Mouse (Mus musculus): ENCODE data around the gene Os9.

DNA sequence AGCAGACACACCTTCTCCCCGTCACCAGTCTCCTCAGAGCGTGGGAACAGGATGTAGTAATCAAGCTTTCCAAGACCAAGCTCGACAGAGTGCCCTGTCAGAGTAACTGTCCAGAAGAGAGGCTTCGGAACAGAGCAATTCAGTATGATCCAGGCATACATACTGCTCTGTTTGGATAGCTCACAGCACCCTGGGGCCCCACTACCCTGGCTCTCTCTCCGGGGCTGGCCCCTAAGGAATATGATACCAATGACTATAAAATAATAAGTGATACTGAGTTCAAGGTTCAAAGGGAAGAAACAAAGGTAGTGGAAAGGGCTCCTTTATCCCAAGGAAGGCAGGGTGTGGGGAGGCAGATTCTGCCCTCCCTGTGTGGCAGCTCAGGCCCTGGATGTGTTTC, 11.5 kb upstream of the Os9 start:
- no peak for TF ChIP-seq CTCF (IDR thresholded peaks at IDR 0.05; ENCODE audit: insufficient read depth, low read length)
- TF ChIP-seq POLR2A (IDR thresholded peaks at IDR 0.05; ENCODE audit: borderline replicate concordance, extremely low read depth, low read depth, low read length) = no peak

Measured in lung, adult 2 months (tissue).